Mouse (Mus musculus) small intestine, adult 2 months (tissue): ENCODE data around the gene D8Ertd738e.

Source experiments
- CTCF ChIP-seq: fragments of 200-500 bp; IDR thresholded peaks from 2 replicates; pipeline ENCODE4 v1.5.1; 2012; ENCODE audit warnings: low read depth, mild to moderate bottlenecking, control low read depth, inconsistent platforms, low read length, moderate library complexity, mixed read lengths; ENCODE audit not compliant: insufficient replicate concordance, insufficient read length; ENCODE audit errors: extremely low read depth
- POLR2A ChIP-seq: fragments of 200-500 bp; IDR thresholded peaks from 2 replicates; pipeline ENCODE4 v1.6.1; 2012; ENCODE audit warnings: low read depth, mild to moderate bottlenecking, control low read depth, inconsistent platforms, low read length, moderate library complexity

- no peak for TF ChIP-seq CTCF
- TF ChIP-seq POLR2A: peak; percentile 27; the same call in 1 of the 2 replicates
These were observed 51.4 kb downstream of the D8Ertd738e start for GRCm38 (mm10) chr8:84197922-84198774.
